Comparison of ENCODE assay signal across 35 mouse cellular contexts in genomic region chr1:184304813-184305212, GRCm38 (mm10).
"Had no signal": no experiment of that assay in that cellular context is flagged by ENCODE, and none has a peak within 500 bp of the region (broad histone marks: within the 10 kb centered on the region; RNA-seq: fewer than 3 reads in every experiment).

No protein-coding gene starts in this region.

- H3K9ac ChIP-seq: heart, embryonic 12.5 days; heart, embryonic 13.5 days; heart, embryonic 15.5 days; hindbrain, embryonic 12.5 days; hindbrain, embryonic 13.5 days; hindbrain, embryonic 14.5 days; hindbrain, embryonic 15.5 days; intestine, embryonic 15.5 days; kidney, embryonic 15.5 days had no signal

- H3K4me2 ChIP-seq: heart, embryonic 11.5 days; heart, embryonic 12.5 days; heart, embryonic 13.5 days; heart, embryonic 15.5 days; hindbrain, embryonic 12.5 days; hindbrain, embryonic 13.5 days; hindbrain, embryonic 14.5 days; hindbrain, embryonic 15.5 days; intestine, embryonic 15.5 days; kidney, embryonic 15.5 days had no signal

- H3K27me3 ChIP-seq: heart, embryonic 12.5 days; heart, embryonic 13.5 days; heart, embryonic 15.5 days; hindbrain, embryonic 12.5 days; hindbrain, embryonic 13.5 days; hindbrain, embryonic 15.5 days; intestine, embryonic 15.5 days; kidney, embryonic 15.5 days had no signal

- H3K9me3 ChIP-seq: heart, embryonic 10.5 days; heart, embryonic 12.5 days; heart, embryonic 13.5 days; heart, embryonic 15.5 days; hindbrain, embryonic 10.5 days; hindbrain, embryonic 12.5 days; hindbrain, embryonic 13.5 days; hindbrain, embryonic 15.5 days; intestine, embryonic 15.5 days; kidney, embryonic 15.5 days had no signal

- ATAC-seq: hindbrain, embryonic 16.5 days; hindbrain, postnatal 0 days; intestine, embryonic 15.5 days; intestine, embryonic 16.5 days; intestine, postnatal 0 days had no signal

- H3K27ac ChIP-seq: heart, embryonic 10.5 days; heart, embryonic 13.5 days; heart, embryonic 15.5 days; hindbrain, embryonic 10.5 days; hindbrain, embryonic 12.5 days; hindbrain, embryonic 13.5 days; hindbrain, embryonic 14.5 days; hindbrain, embryonic 15.5 days; hindbrain, postnatal 0 days; intestine, embryonic 15.5 days; kidney, embryonic 15.5 days; kidney, postnatal 0 days; layer of hippocampus, adult 2 months; left cerebral cortex, adult 2 months had no signal

- H3K4me3 ChIP-seq: heart, embryonic 10.5 days; heart, embryonic 12.5 days; heart, embryonic 13.5 days; heart, embryonic 15.5 days; hindbrain, embryonic 10.5 days; hindbrain, embryonic 12.5 days; hindbrain, embryonic 13.5 days; hindbrain, embryonic 15.5 days; intestine, embryonic 15.5 days; kidney, embryonic 15.5 days; layer of hippocampus, adult 2 months; left cerebral cortex, adult 2 months had no signal

- DNase-seq: heart, postnatal 10 days; heart, postnatal 14 days; heart, postnatal 36 days; heart, postnatal 4 days; kidney, adult 11 months; kidney, adult 18-20 months; kidney, adult 2 months; kidney, adult 8-10 months; kidney, adult 9 months; kidney, postnatal 10 days; kidney, postnatal 14 days; kidney, postnatal 25 days; kidney, postnatal 36 days; kidney, postnatal 4 days; layer of hippocampus, adult 9-11 months; layer of hippocampus, postnatal 36 days had no signal

- H3K4me1 ChIP-seq: heart, embryonic 10.5 days; heart, embryonic 12.5 days; heart, embryonic 13.5 days; heart, embryonic 15.5 days; hindbrain, embryonic 10.5 days; hindbrain, embryonic 12.5 days; hindbrain, embryonic 13.5 days; hindbrain, embryonic 15.5 days; intestine, embryonic 15.5 days; kidney, embryonic 15.5 days had no signal

- H3K36me3 ChIP-seq: heart, embryonic 10.5 days; heart, embryonic 12.5 days; heart, embryonic 13.5 days; heart, embryonic 15.5 days; hindbrain, embryonic 10.5 days; hindbrain, embryonic 12.5 days; hindbrain, embryonic 13.5 days; hindbrain, embryonic 15.5 days; intestine, embryonic 15.5 days; kidney, embryonic 15.5 days had no signal
